In genomic region chr7:138501347-138502014, GRCm38 (mm10) we compare ENCODE assay signal across 15 mouse cellular contexts.
DNase-seq lines count a peak whose midpoint lies in the region; ATAC-seq lines count a peak whose summit lies in the region.
"Had no signal": no experiment of that assay in that cellular context is flagged by ENCODE, and none has a peak within 500 bp of the region (broad histone marks: within the 10 kb centered on the region; RNA-seq: fewer than 3 reads in every experiment).

No protein-coding gene starts in this region.

- no peak overlapping the region for H3K27ac ChIP-seq in forebrain, embryonic 11.5 days (ENCODE audit: low read depth, low read length)
- H3K27ac ChIP-seq in forebrain, embryonic 10.5 days: no peak overlapping the region
- H3K27ac ChIP-seq in midbrain, embryonic 16.5 days (ENCODE audit: low read length): peak overlapping the region; percentile 62
- H3K27ac ChIP-seq: hindbrain, embryonic 10.5 days; macrophage; stomach, postnatal 0 days had no signal

- H3K9me3 ChIP-seq in forebrain, embryonic 11.5 days (ENCODE audit: control insufficient read depth, low read length): no peaks in the 10 kb centered on the region
- H3K9me3 ChIP-seq in forebrain, embryonic 10.5 days: no peaks in the 10 kb centered on the region
- no peaks in the 10 kb centered on the region for H3K9me3 ChIP-seq in midbrain, embryonic 16.5 days (replicated peaks; ENCODE audit: control insufficient read depth, low read length, poor library complexity, severe bottlenecking)
- H3K9me3 ChIP-seq: hindbrain, embryonic 10.5 days had no signal

- no peaks in the 10 kb centered on the region for H3K27me3 ChIP-seq in forebrain, embryonic 11.5 days (ENCODE audit: control insufficient read depth, insufficient read depth, low read length)
- no peaks in the 10 kb centered on the region for H3K27me3 ChIP-seq in forebrain, embryonic 10.5 days (ENCODE audit: poor library complexity, severe bottlenecking)
- no peaks in the 10 kb centered on the region for H3K27me3 ChIP-seq in midbrain, embryonic 16.5 days (ENCODE audit: control insufficient read depth, insufficient read depth, low read depth, low read length)

- intact Hi-C loops in left cerebral cortex, postnatal 4 days (cut with DNase I): no loop called here

- no peak for DNase-seq in forebrain, embryonic 11.5 days (ENCODE audit: low spot score)
- DNase-seq in forebrain, embryonic 10.5 days (ENCODE audit: extremely low spot score, low spot score): no peak
- peak; percentile 13 for DNase-seq in left cerebral cortex, postnatal 4 days
- DNase-seq in left cerebral cortex, adult 11 months (ENCODE audit: low spot score): no peak
- DNase-seq in brain, embryonic 18.5 days (ENCODE audit: low read depth, low spot score): peak; percentile 18
- no peak for DNase-seq in lung, postnatal 14 days
- DNase-seq: cerebellum, adult 18-20 months; kidney, adult 2 months; kidney, postnatal 25 days; lung, adult 2 months; thymus, postnatal 25 days had no signal

- no peak overlapping the region for H3K4me3 ChIP-seq in forebrain, embryonic 11.5 days (ENCODE audit: low read depth, low read length)
- no peak overlapping the region for H3K4me3 ChIP-seq in forebrain, embryonic 10.5 days
- no peak overlapping the region for H3K4me3 ChIP-seq in midbrain, embryonic 16.5 days (ENCODE audit: low read depth, low read length)
- H3K4me3 ChIP-seq: hindbrain, embryonic 10.5 days had no signal

- H3K4me1 ChIP-seq in forebrain, embryonic 11.5 days (replicated peaks; ENCODE audit: control insufficient read depth, insufficient read depth, low read length): no peaks in the 10 kb centered on the region
- H3K4me1 ChIP-seq in forebrain, embryonic 10.5 days: peaks cover 6% of the 10 kb centered on the region
- peaks cover 11% of the 10 kb centered on the region for H3K4me1 ChIP-seq in midbrain, embryonic 16.5 days (ENCODE audit: control insufficient read depth, insufficient read depth, low read length)

- peak; percentile 36; the same call in 1 of the 2 replicates for ATAC-seq in forebrain, embryonic 11.5 days (replicated peaks; ENCODE audit: low FRiP score)
- peak; percentile 84 for ATAC-seq in midbrain, embryonic 16.5 days

- no peak overlapping the region for H3K4me2 ChIP-seq in forebrain, embryonic 11.5 days (ENCODE audit: low read depth, low read length, severe bottlenecking)
- no peak overlapping the region for H3K4me2 ChIP-seq in midbrain, embryonic 16.5 days (ENCODE audit: low read length)

- H3K9ac ChIP-seq in forebrain, embryonic 11.5 days (ENCODE audit: low read length): no peak overlapping the region
- H3K9ac ChIP-seq in midbrain, embryonic 16.5 days (ENCODE audit: low read depth, low read length): no peak overlapping the region

- H3K36me3 ChIP-seq in forebrain, embryonic 11.5 days (ENCODE audit: control insufficient read depth, insufficient read depth, low read length): no peaks in the 10 kb centered on the region
- no peaks in the 10 kb centered on the region for H3K36me3 ChIP-seq in forebrain, embryonic 10.5 days (replicated peaks)
- no peaks in the 10 kb centered on the region for H3K36me3 ChIP-seq in midbrain, embryonic 16.5 days (ENCODE audit: control insufficient read depth, insufficient read depth, low read length)
- H3K36me3 ChIP-seq: hindbrain, embryonic 10.5 days had no signal

- 74% methylated on average over 14 of the region's 14 CpGs for WGBS in forebrain, embryonic 11.5 days
- WGBS in forebrain, embryonic 10.5 days: 88% methylated on average over 14 of the region's 14 CpGs
- WGBS in midbrain, embryonic 16.5 days: 35% methylated on average over 14 of the region's 14 CpGs

Comparison
In these comparisons a context has a peak if more than half of its experiments do, and no peak if none do; other contexts are left out.
1. DNase-seq: peak in left cerebral cortex, postnatal 4 days (single experiment) and brain, embryonic 18.5 days (single experiment); none in forebrain, embryonic 11.5 days (single experiment), forebrain, embryonic 10.5 days (single experiment), left cerebral cortex, adult 11 months (single experiment) and lung, postnatal 14 days (single experiment).